Mouse (Mus musculus) midbrain, embryonic 12.5 days (tissue): ENCODE measurements around the gene Rtn4rl2. TPM values are rescaled to one million over a fixed set of nuclear protein-coding genes. Genes with fewer than 3 reads are reported as not detected.

Experiments used
- ATAC-seq: fragments of 200-750 bp; cut with Nextera tagmentation; 2 replicates; pipeline ENCODE4 v1.8.0; 2017; ENCODE audit warnings: low read depth, moderate TSS enrichment, moderate library complexity; ENCODE audit not compliant: low FRiP score
- H3K27ac ChIP-seq: fragments of 300-500 bp; sonication (generic); replicated peaks from 2 replicates; pipeline ENCODE4 v1.5.1; 2016; ENCODE audit warnings: mild to moderate bottlenecking
- H3K27me3 ChIP-seq: fragments of 300-500 bp; sonication (generic); 2 replicates; pipeline ENCODE4 v1.6.1; 2016; ENCODE audit warnings: mild to moderate bottlenecking
- H3K36me3 ChIP-seq: fragments of 300-500 bp; sonication (generic); 2 replicates; pipeline ENCODE4 v1.6.1; 2016
- H3K4me1 ChIP-seq: fragments of 300-500 bp; sonication (generic); 2 replicates; pipeline ENCODE4 v1.6.1; 2016
- H3K4me2 ChIP-seq: fragments of 300-500 bp; sonication (generic); replicated peaks from 2 replicates; pipeline ENCODE4 v1.6.1; 2016; ENCODE audit warnings: mild to moderate bottlenecking, moderate library complexity
- H3K4me3 ChIP-seq: fragments of 300-500 bp; sonication (generic); 2 replicates; pipeline ENCODE4 v1.5.1; 2016; ENCODE audit warnings: mild to moderate bottlenecking
- H3K9ac ChIP-seq: fragments of 300-500 bp; sonication (generic); replicated peaks from 2 replicates; pipeline ENCODE4 v1.6.1; 2016; ENCODE audit warnings: mild to moderate bottlenecking, moderate library complexity
- H3K9me3 ChIP-seq: fragments of 300-500 bp; sonication (generic); 2 replicates; pipeline ENCODE4 v1.6.1; 2016; ENCODE audit warnings: mild to moderate bottlenecking
- WGBS: fragments of 180-500 bp; shearing (Covaris S2); methylation state at CpG from one replicate; pipeline ENCODE4 v1.1.7; 2016; 5-methylcytosine and 5-hydroxymethylcytosine counted together
- polyA plus RNA-seq: library from polyadenylated mRNA; unstranded; fragments of >200 nt; fragmentation: Nextera tagmentation; extraction: Ambion mirVana; gene quantifications from 2 replicates; pipeline ENCODE4 v1.2.1, GENCODE M21; 2016

The Rtn4rl2 gene
- polyA plus RNA-seq, 1 experiment from 2014 or later = 4.1 TPM

DNA sequence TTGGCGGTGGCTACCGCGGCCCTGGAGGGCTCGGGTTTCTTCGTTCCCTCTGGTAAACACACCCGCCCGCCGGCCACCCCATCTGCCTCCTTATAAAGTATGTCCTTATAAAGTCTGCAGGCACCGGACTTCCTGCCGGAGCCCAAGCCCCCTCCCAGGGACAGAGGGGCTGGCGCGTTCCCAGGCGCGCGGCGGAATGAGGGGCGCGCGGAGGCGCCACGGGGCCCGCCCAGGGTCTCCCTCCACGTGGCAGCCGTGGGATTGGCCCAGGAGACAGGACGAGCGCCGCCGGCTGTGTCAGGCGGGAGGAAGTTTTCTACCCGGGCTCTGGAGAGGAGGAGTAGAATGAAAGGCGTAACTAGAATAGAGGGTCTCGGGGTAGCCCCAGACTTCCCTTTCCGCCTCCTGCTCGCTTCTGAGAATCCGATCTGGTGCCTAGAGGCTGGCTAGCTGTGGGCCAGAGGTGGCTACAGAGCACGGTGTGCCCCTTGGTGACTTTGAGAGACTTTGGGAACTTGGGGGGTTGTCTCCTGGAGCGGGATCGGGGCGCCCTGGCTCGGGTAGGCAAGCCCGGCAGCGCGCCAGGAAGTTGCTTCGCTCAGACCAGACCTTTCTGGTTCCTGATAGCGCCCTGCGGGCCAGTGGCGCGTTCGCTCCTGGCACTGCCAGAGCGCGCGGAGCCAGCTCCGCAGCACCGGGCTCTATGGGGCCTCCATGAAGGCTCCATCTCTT lies 46.3 kb downstream of the Rtn4rl2 start:
- H3K27me3 ChIP-seq = peaks cover 43% of the 10 kb centered on the region
- H3K9me3 ChIP-seq = no peaks in the 10 kb centered on the region
- peak overlapping the region; percentile 58 for H3K4me3 ChIP-seq
- peak overlapping the region; percentile 99 for H3K4me2 ChIP-seq
- peak overlapping the region; percentile 36; the same call in 1 of the 2 replicates for H3K27ac ChIP-seq
- peak overlapping the region; percentile 70 for H3K9ac ChIP-seq
- under 1% methylated on average over 53 of the region's 54 CpGs for WGBS
- H3K36me3 ChIP-seq = 0 out of 2 replicates have a peak, but pooled peaks cover 4% of the 10 kb centered on the region
- ATAC-seq = peak; percentile 90
- peaks cover 32% of the 10 kb centered on the region for H3K4me1 ChIP-seq

DNA sequence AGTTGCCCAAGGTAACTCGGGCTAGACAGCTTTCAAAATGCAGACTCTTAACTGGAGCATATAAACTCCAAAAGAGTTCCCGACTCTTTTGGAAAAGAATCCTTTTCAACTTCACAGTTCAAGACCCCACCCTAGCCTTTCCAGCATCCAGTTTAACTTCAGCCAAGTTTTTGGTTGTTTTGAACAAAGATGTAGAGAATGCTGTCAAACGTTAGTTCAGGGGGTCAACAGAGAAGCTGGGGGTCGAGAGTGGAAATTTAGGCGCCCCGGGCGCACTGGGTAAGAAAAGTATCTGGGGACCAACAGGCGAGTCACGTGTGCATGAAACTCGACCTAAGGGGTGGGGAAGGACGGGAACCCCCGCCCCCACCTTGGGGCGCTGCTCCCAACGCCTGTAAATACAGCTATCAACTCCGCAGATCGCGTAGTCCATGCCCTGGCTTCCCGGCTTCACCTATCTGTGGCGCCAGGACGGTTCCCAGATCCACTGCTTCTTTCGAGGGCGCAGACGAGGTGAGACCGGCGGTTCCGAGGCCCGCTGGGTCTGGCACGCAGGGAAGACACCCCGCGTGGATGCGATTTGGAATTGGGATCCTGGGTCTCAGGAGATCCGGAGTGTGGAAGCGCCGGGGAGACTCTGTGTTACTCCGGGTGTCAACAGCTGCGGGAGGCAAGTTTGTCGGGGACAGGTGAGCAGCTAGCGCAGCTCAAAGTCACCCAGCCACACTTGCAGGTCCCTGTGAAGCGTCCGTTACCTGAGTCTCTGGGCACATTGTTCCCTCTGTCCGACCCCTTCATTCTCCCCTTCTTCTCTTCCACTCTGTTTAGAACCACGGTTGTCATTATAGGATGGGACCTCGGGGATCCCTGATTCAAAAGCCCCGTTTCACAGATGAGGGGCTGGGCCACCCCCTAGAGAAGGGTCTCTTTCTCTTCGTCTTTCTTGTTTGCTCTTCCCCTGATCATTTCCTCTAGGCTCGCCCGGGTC lies 47.2 kb downstream of the Rtn4rl2 start:
- peak overlapping the region; percentile 99 for H3K4me2 ChIP-seq
- under 1% methylated on average over 47 of the region's 47 CpGs for WGBS
- no peaks in the 10 kb centered on the region for H3K9me3 ChIP-seq
- ATAC-seq = peak; percentile 13
- H3K36me3 ChIP-seq = 0 out of 2 replicates have a peak, but pooled peaks cover 4% of the 10 kb centered on the region
- H3K4me1 ChIP-seq = peaks cover 32% of the 10 kb centered on the region
- H3K9ac ChIP-seq = peak overlapping the region; percentile 70
- peak overlapping the region; percentile 58 for H3K4me3 ChIP-seq
- peaks cover 43% of the 10 kb centered on the region for H3K27me3 ChIP-seq
- no peak overlapping the region for H3K27ac ChIP-seq

DNA sequence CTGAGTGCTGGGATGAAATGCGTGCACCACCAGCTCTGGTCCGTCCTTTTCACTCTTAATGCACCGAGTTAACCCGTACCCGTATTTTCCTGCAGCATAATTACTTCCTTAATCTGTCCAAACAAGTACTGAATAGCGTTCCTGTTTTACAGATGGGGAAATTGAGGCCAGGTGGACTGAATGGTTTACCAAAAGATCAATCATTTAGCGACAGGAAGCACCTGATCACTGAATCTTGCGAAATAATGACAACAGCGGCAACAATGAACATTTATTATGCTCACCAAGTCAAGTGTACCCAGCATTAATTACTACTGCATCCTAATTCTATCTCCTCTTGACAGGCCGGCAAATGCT lies 47.9 kb downstream of the Rtn4rl2 start, which contains the start of gene Slc43a1:
Gene Slc43a1 (plus strand): TSS at position 258 of the 357 bp plus-strand sequence.
- WGBS = 17% methylated on average over 10 of the region's 10 CpGs
- Histone ChIP-seq H3K4me3 (peak within 1 kb of the TSS; percentile 58), H3K4me1 (peaks cover 32% of the 10 kb centered on the region), H3K36me3 (0 out of 2 replicates have a peak, but pooled peaks cover under 1% of the 10 kb centered on the region), H3K27me3 (peaks cover 43% of the 10 kb centered on the region), H3K9me3 (no peaks in the 10 kb centered on the region), H3K9ac (peak within 1 kb of the TSS; percentile 70), H3K27ac (no peak within 1 kb of the TSS), H3K4me2 (peak within 1 kb of the TSS; percentile 99)
- ATAC-seq = no peak

DNA sequence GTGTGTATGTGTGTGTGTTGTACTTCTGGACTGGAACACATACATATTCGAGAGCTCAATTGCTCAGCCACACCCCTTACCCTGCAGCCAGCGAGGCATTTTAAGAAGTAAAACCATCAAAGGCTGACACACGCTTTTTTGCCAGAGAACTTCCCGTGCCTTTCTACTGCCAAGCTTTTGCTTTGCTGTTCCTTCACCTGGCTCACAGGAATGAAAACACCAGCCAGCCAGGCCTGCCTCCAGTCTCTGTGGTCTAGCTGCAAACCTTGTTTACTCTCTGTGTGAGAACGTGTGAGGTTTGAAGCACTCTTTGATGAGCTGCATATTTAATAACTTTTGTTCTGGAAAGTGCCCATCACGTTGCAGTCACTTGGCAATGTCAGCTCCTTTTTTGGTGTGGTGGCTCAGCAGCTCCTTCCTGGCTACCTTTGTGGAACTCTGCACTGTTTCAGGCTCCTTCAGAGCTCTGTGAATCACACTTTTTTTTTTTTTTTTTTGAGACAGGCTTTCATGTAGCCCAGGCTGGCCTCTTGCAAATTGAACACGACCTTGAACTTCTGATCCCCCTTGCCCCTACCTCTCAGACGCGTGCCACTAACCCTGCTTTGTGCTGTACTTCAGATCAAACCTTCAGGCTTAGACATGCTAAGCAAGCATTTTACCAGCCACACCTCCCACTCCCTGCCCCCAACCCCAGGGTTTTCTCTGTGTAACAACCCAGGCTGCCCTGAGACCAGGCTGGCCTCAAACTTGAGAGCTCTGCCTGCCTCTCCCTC lies 48.5 kb downstream of the Rtn4rl2 start:
- no peak for ATAC-seq

DNA sequence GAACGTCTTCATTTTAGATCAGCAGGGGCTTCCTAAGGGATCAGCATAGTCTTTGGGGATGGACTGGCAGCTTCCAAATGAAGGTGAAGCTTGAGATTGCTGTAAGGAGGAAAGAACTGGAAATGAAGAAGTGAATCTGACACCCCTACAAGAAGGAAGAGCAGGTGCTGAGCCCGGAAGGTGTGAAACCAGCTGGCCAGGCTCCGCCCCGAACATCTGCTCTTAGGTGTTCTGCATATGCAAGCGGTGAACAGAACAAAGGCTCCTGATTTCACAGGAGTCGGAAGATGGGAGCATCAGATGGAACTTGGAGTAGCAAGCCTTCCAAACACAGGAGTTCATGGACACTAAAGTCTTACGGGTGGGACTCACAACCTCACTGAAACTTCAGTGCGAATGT lies 49.4 kb downstream of the Rtn4rl2 start:
- H3K9me3 ChIP-seq = no peaks in the 10 kb centered on the region
- H3K36me3 ChIP-seq = no peaks in the 10 kb centered on the region
- no peak overlapping the region for H3K9ac ChIP-seq
- whole genome bisulfite sequencing = 73% methylated on average over 8 of the region's 8 CpGs
- peaks cover 32% of the 10 kb centered on the region for H3K4me1 ChIP-seq
- no peak for ATAC-seq
- H3K4me3 ChIP-seq = no peak overlapping the region
- H3K4me2 ChIP-seq = no peak overlapping the region
- H3K27me3 ChIP-seq = peaks cover 43% of the 10 kb centered on the region
- H3K27ac ChIP-seq = no peak overlapping the region

More for the DNA sequence above, 48.5 kb downstream of the Rtn4rl2 start:
- H3K9ac ChIP-seq = no peak overlapping the region
- H3K4me3 ChIP-seq = no peak overlapping the region
- H3K4me1 ChIP-seq = peaks cover 32% of the 10 kb centered on the region
- H3K27ac ChIP-seq = no peak overlapping the region
- H3K9me3 ChIP-seq = no peaks in the 10 kb centered on the region
- H3K36me3 ChIP-seq = no peaks in the 10 kb centered on the region
- peaks cover 43% of the 10 kb centered on the region for H3K27me3 ChIP-seq
- no peak overlapping the region for H3K4me2 ChIP-seq
- 32% methylated on average over 9 of the region's 9 CpGs for WGBS

DNA sequence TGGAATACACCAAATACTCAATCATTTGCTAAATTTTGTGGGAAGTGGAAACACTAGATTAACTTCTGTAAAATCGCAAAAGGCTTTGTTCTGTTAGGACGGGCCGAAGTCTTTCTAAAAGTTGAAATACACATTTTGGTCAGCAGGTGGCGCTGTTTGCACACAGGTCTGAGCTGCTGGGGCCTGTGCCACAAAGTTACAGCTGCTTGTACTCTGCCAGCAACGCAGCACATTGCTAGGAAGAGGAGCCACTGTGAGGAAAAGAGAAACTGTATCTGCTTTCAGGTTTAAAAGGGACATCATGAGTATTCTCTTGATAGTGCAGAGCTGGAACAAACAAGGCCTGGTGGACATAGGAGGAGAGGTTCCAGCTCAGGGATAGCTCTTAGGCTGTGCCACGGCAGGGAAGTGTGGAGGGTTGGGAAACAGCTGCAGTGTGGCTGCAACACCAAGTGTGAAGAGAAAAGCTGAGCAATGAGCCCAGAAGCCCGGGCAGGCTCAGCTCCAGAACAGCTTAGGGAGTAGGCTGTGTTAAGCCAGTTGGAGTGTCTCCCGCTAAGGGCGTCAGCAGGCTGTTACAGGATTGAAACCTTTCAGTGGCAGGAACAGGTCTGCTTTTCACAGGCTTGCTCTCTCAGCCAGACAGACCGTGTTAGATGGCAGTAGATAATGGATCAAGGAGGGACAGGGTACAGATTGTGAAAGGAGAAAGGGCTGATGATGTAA lies 54.7 kb downstream of the Rtn4rl2 start:
- WGBS = 38% methylated on average over 10 of the region's 10 CpGs
- Histone ChIP-seq H3K27ac (no peak overlapping the region), H3K4me1 (peaks cover 11% of the 10 kb centered on the region), H3K4me3 (no peak overlapping the region), H3K9ac (no peak overlapping the region), H3K9me3 (no peaks in the 10 kb centered on the region), H3K4me2 (no peak overlapping the region), H3K36me3 (peaks cover 7% of the 10 kb centered on the region; the same call in 1 of the 2 replicates), H3K27me3 (peaks cover under 1% of the 10 kb centered on the region; the same call in 1 of the 2 replicates)
- peak; percentile 57 for ATAC-seq

DNA sequence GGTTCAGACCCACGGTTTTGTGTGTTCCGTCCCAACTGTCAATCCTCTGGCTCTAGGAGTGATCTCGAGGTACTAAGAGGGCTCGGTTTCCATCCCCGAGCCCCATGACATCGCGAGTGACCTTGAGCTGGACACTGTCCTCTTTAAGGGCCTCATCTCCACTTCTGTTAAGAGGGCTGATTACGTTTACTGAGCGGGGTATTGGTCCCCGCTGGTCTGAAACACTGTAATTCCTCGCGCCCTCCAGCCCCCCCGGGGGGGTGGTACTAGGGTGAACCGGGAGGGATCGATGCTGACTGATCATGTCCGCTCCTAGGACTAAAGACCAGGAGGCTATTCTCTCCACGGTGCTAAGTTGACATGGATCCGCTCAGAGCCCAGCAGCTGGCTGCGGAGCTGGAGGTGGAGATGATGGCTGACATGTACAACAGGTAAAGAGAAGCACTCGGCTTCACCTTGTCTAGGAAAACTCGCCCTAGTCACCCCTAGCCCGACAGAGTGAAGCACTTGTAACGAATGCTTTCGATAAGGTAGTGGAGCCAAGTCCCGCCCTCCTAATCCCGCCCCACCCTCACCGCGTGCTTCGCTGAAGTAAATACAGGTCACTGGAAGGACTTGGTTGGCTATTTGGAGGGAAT lies 59.1 kb downstream of the Rtn4rl2 start:
- Histone ChIP-seq H3K4me1 (peaks cover 11% of the 10 kb centered on the region), H3K9ac (peak overlapping the region; percentile 81), H3K27ac (no peak overlapping the region), H3K9me3 (no peaks in the 10 kb centered on the region), H3K4me3 (peak overlapping the region; percentile 84), H3K4me2 (peak overlapping the region; percentile 99), H3K36me3 (peaks cover 7% of the 10 kb centered on the region; the same call in 1 of the 2 replicates), H3K27me3 (no peaks in the 10 kb centered on the region)
- ATAC-seq = peak; percentile 5; the same call in 1 of the 2 replicates
- WGBS = 1% methylated on average over 29 of the region's 29 CpGs

DNA sequence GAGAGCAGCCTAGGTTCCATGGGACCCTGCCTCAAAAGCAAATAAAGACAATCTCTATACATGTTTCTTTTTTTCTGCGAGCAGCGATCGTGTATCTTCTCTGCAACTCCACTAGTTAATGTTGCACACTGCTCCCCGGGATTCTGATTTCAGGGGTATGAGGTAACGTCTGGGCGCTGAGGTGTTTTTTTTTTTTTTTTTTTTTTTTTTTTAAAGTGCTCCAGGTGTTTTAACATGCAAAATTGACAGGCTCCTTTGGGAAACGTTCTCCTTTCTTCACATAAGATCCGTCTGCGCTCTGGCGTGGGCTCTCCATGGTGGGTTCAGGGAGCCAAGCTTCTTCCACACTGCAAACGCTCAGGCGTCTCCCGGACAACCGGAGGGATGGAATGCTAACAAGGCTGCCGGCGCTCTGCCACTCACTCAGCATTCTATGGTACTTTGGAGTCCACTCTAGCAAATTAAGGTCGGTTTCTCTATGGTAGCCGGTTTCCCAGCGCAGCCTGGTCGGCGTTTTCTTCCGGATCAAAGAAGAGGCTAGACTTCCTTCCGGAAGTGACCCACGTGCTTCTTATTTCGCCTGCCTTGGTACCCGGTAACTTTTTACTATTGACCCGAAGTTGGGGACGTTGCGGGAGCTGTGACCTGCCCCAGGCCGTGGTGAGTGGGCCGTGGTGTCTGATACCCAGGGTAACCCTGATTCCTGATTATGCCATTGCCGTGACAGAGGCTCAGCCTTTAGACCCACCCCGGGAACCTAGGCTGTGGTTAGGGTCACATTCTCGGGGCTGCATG lies 59.8 kb downstream of the Rtn4rl2 start, which contains the start of gene Timm10:
Gene Timm10 (plus strand): TSS at position 510 of the 795 bp plus-strand sequence.
- H3K9me3 ChIP-seq = no peaks in the 10 kb centered on the region
- H3K36me3 ChIP-seq = peaks cover 7% of the 10 kb centered on the region; the same call in 1 of the 2 replicates
- H3K4me3 ChIP-seq = peak within 1 kb of the TSS; percentile 84
- under 1% methylated on average over 34 of the region's 34 CpGs for WGBS
- H3K27ac ChIP-seq = no peak within 1 kb of the TSS
- peak; percentile 92 for ATAC-seq
- peak within 1 kb of the TSS; percentile 99 for H3K4me2 ChIP-seq
- H3K4me1 ChIP-seq = peaks cover 11% of the 10 kb centered on the region
- H3K27me3 ChIP-seq = no peaks in the 10 kb centered on the region
- H3K9ac ChIP-seq = peak within 1 kb of the TSS; percentile 81

DNA sequence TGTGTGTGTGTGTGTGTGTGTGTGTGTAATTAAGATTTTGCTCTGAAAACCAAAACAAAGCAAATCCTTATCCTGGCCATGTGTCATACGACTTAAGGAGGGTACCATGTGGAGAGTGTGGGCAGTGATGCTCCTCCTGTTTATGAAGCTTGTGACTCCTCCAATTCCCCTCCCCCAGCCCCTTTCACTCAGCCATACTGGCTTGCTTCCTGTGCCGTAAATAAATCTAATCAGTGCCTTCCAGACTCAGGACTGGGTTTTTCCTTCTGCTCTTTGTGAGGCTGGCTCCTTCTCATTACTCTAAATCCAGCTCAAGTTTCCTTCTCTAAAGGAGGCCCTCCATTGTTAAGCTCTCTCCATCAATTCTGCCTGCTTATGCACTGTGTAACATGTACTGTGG lies 63.3 kb downstream of the Rtn4rl2 start:
- Histone ChIP-seq H3K4me1 (peaks cover 8% of the 10 kb centered on the region), H3K9ac (no peak overlapping the region), H3K27ac (no peak overlapping the region), H3K4me3 (no peak overlapping the region), H3K9me3 (no peaks in the 10 kb centered on the region), H3K27me3 (peaks cover 14% of the 10 kb centered on the region), H3K4me2 (no peak overlapping the region), H3K36me3 (no peaks in the 10 kb centered on the region)
- 40% methylated on average over 2 of the region's 2 CpGs for WGBS
- no peak for ATAC-seq

DNA sequence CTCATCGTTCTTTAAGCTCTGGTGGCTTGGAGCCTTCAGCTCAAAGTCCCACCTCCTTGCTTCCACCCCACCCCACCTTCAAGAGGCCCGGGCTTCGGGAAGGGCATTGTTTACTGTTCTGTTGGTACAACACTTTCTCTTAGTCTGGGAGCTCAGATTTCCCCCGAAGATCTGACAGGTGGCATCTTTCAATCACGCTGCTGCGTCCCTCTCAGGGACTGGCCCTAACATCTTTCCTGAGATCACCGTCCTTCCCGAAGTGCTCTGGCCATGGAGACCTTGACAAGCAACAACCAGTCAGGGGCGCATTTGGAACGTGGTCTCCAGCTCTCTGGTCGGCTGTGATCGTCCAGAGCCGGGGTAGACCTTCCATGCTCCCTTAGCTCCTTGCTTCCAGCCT lies 64.0 kb downstream of the Rtn4rl2 start, which contains the start of gene Smtnl1:
Gene Smtnl1 (minus strand): TSS at position 101 of the 400 bp plus-strand sequence.
- WGBS = 69% methylated on average over 13 of the region's 13 CpGs
- no peaks in the 10 kb centered on the region for H3K9me3 ChIP-seq
- peaks cover 2% of the 10 kb centered on the region for H3K4me1 ChIP-seq
- H3K27me3 ChIP-seq = peaks cover 14% of the 10 kb centered on the region
- H3K4me3 ChIP-seq = no peak within 1 kb of the TSS
- no peak within 1 kb of the TSS for H3K4me2 ChIP-seq
- no peak within 1 kb of the TSS for H3K9ac ChIP-seq
- no peak within 1 kb of the TSS for H3K27ac ChIP-seq
- no peaks in the 10 kb centered on the region for H3K36me3 ChIP-seq
- no peak for ATAC-seq
